Mouse (Mus musculus) CH12.LX (cell line): ENCODE data around the gene Gm3625.

Source experiments
- CHD2 ChIP-seq: IDR thresholded peaks from 2 replicates; pipeline ENCODE4 v1.6.1; 2011; ENCODE audit warnings: low read length, improper control_type of control experiment
- CTCF ChIP-seq, 2 experiments: IDR thresholded peaks in 1 of 2; conservative IDR thresholded peaks in 1 of 2; 2 replicates each; pipeline ENCODE4 v1.5.1; 2011 to 2012; ENCODE audit warnings: low read depth in 2 of 2, low read length in 2 of 2, improper control_type of control experiment in 1 of 2, inconsistent platforms in 1 of 2, mild to moderate bottlenecking in 1 of 2, moderate library complexity in 1 of 2
- GABPA ChIP-seq: IDR thresholded peaks from 2 replicates; pipeline ENCODE4 v1.6.1; 2012; ENCODE audit warnings: low read depth, low read length, improper control_type of control experiment, inconsistent platforms; ENCODE audit not compliant: insufficient replicate concordance
- POLR2A ChIP-seq: IDR thresholded peaks from 2 replicates; pipeline ENCODE4 v1.6.1; 2011; ENCODE audit warnings: low read depth, mild to moderate bottlenecking, improper control_type of control experiment, low read length
- UBTF ChIP-seq: IDR thresholded peaks from 2 replicates; pipeline ENCODE4 v1.6.1; 2012; ENCODE audit warnings: low read depth, mild to moderate bottlenecking, inconsistent platforms, low read length, improper control_type of control experiment, moderate library complexity
- ZC3H11A ChIP-seq: IDR thresholded peaks from 2 replicates; pipeline ENCODE4 v1.6.1; 2012; ENCODE audit warnings: low read depth, mild to moderate bottlenecking, inconsistent platforms, low read length, improper control_type of control experiment

GRCm38 (mm10) chr12:4548053-4549013 is 44.4 kb downstream of the Gm3625 start:
- no peak for TF ChIP-seq POLR2A
- no peak for TF ChIP-seq CHD2
- no peak for TF ChIP-seq GABPA
- TF ChIP-seq CTCF (conservative IDR thresholded peaks at IDR 0.05 in 1 of 2, IDR thresholded peaks at IDR 0.05 in 1 of 2; ENCODE audit: low read depth in 2 of 2, low read length in 2 of 2) = peak; percentile 44 to 95; a peak in 3 of 4 replicates
- no peak; the same call in 1 of the 2 replicates for TF ChIP-seq ZC3H11A
- no peak for TF ChIP-seq UBTF
